Mouse (Mus musculus) WW6 (cell line): ENCODE data around the gene Qars.

Experiments
- DNase-seq: peaks from one replicate; pipeline ENCODE4 v3.0.0-alpha.2; 2013; ENCODE audit warnings: low read depth, low spot score

Gene Qars

DNA sequence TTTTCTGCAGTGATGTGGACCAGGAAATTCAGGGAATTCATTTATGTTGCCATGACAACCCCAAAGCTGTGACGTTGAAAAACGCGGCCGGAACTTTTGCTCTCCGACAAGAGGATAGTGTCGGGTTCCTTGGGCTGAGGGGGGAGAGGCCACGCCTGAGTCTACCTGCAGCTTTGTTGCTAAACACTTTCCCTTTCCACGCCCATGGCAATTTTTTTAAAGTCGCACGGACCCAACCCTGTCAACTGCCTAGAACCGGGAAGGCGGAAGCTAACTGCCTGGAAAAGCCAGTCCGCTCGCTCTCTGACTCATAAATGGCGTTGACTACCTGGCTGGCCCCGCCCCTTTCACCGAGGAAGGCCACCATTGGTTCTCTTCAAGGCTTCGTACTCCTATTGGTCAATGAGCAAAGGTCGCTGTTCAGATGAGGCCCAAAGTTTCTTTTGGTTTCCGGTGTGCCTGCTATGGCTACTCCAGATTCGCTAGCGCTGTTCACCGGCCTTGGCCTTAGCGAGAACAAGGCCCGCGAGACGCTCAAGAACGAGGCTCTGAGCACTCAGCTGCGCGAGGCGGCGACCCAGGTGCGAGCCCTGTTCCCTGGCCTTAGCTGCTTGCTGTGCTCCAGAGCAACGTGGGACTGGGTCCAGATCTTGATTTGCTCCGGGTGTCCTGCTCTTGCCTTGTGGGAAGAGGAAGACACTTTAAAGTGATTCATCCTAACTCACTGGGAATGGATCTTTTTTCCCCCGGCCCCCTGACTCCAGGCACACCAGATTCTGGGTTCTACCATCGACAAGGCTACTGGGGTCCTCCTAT is at the start of gene Qars:
Gene Qars (plus strand): TSS at position 88 of the 816 bp plus-strand sequence.
- DNase-seq = peak; percentile 95

DNA sequence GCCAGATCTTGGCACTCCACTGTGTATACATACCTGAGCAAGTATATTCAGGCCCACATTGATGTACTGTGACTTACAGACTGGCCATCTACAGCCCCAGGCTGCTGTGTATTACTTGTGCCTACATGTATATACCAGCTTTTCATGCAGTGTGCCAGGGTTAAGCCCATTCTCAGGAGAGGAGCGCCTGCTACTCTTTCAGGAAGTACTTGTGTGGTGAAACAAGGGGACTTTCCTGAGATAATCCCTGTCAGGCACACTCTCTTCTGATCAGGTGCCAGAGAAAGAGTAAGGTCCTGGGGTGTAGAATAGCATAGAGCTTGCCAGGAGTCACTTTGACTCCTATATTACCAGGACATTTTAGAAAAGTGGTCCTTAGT is 47.6 kb upstream of the Qars start:
- no peak for DNase-seq

DNA sequence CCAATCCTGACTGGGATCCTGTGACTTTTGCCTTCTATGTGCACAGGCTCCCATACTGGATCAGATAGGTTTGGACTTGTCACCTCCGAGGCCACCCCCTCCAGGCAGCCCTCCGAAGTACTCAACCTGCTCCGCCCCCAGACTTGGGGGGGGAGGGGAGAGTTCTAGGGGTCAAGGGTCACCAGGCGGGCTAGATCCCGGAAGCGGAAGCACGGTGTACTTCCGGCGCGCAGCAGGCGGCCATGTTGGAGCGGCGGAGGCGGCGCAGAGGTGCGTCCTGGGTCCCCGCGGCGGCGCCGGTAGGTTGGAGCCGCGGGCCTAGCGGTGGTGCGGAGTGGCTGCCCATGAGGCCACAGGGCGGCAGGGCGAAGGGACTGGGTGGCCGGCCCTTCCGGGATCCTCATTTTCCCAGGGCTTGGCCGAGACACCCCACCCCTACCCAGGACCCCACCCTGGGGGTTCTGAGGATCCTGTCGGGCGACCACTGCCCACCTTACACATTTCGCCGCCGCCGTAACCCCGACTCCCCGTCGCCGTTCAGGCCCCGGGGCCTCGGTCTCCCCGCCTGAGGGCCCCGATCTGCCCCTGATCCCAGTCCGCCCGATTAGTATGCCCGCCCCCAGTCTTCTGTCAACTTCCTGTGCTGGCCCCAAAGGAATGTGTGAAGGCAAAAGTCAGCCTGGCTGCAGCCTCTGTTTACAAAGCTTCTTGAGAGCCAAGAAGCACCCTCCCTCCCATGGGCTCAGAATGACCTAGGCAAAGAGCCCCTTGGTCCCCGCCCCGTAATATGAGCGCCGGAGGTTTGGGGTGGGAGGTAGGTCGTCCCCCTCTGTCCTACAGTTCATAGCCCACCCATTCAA is 47.0 kb upstream of the Qars start, which contains the start of gene Ccdc71:
Gene Ccdc71 (plus strand): TSS at position 209 of the 860 bp plus-strand sequence.
- peak; percentile 78 for DNase-seq

GRCm38 (mm10) chr9:108461181-108461631 is 46.3 kb upstream of the Qars start, which contains the start of gene Klhdc8b:
Gene Klhdc8b, minus strand, starts transcription at chr9:108461581.
- no peak for DNase-seq

- no peak for DNase-seq
Measured at GRCm38 (mm10) chr9:108461675-108462074, 45.8 kb upstream of the Qars start.

- DNase-seq = no peak
Measured at GRCm38 (mm10) chr9:108462192-108462591, 45.3 kb upstream of the Qars start.

- DNase-seq = no peak
Measured at GRCm38 (mm10) chr9:108463713-108464112, 43.8 kb upstream of the Qars start.

- DNase-seq = no peak
Measured at GRCm38 (mm10) chr9:108466219-108466618, 41.3 kb upstream of the Qars start.

DNA sequence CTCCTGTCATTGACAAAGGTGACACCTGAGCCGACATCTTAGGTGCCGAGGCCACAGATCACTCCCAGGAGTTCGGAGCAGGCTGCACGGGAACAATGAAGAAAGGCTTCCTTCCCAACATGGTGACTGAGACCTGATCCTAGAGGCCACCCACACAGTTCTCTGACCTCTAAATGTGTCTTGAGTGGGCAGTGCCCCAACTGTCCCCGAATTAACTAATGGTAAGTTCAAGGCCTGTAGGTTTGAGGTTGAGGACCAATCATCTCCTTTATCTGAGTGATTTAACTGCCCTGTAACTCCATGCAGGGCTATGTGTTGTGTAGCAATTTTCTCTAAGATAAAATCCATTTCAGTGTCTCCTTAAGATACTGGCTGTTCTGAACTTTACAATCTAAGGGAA is 38.1 kb upstream of the Qars start:
- no peak for DNase-seq

DNA sequence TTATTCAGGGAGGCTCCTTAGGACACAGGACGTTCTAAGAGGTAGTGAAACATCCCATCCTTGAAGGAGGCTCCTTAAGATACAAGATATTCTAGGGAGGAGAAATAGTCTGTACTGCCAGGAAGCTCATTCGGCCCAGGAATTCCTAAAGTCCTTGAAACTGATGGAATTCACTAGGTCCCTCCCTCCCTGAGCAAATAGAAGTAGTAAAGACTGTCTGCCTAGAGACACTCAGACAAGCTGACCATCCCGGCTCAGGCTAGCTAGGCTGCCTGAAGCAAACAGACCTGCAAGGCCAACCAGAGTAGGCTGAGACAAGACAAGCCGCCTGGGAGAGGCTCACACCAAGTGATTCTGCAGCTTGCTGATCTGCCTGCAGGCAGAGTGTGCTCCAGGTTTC is 37.7 kb upstream of the Qars start:
- DNase-seq = no peak

- DNase-seq = no peak
Measured at GRCm38 (mm10) chr9:108474528-108474927, 33.0 kb upstream of the Qars start.

GRCm38 (mm10) chr9:108478638-108479156 is 28.8 kb upstream of the Qars start:
- DNase-seq = peak; percentile 74

GRCm38 (mm10) chr9:108479241-108479640 is 28.3 kb upstream of the Qars start:
- DNase-seq = no peak

DNA sequence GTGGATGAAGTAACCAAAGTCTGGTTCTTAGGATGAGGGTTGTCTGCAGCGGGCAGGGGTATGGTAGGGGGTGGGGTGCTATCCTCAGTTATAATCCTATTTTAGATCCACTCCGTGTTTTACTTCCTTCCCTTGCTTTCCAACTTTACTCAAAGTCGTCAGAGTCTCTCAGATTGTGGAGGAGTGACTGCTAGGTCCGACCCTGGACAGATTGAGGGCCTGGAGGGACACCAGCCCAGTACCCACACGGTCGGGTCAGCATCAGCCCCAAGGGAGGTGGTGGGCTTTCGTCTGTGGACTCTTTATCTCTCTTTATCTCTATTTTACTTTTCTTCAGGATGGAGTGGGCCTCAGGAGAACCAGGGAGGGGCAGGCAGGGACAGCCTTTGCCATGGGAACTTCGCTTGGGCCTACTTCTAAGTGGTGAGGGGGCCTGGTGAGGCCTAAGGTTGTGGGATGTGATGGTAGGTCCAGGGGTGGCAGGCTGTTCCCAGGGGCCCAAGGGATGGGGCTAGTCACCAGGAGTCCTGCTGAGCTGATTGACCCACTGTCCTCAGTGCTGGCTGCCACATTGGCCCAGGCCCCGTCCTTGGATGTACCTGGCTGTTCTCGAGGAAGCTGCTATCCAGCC is 27.7 kb upstream of the Qars start, which contains the start of gene Lamb2:
Gene Lamb2 (plus strand): TSS at position 16 of the 631 bp plus-strand sequence.
- DNase-seq = no peak

DNA sequence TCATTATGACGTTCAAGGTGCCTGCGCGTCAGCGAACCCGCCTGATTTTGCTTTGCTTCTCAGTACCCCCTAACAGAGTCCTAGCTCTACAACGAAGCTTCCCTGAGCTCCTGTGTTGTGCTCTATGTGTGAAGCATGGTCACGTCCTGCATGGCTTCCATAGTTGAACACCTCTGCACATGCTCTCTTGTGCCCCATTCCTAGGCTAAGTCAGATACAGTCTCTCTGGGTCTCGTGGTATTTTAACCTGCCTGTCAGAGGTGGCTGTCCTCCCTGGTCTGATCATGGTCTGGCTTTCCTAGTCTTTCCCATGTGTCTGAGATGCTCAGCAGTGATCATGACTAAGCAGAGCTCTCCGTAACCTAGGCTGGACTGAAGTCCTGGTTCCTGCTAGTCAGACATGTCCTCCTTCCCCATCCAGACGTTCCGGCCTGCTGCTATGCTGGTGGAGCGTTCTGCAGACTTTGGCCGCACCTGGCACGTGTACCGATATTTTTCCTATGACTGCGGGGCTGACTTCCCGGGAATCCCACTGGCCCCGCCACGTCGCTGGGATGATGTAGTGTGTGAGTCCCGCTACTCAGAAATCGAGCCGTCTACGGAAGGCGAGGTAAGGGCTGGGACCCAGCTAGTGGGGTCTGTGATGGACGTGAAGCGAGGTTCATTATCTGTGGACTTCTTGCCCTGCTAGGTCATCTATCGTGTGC is 26.5 kb upstream of the Qars start:
- no peak for DNase-seq

DNA sequence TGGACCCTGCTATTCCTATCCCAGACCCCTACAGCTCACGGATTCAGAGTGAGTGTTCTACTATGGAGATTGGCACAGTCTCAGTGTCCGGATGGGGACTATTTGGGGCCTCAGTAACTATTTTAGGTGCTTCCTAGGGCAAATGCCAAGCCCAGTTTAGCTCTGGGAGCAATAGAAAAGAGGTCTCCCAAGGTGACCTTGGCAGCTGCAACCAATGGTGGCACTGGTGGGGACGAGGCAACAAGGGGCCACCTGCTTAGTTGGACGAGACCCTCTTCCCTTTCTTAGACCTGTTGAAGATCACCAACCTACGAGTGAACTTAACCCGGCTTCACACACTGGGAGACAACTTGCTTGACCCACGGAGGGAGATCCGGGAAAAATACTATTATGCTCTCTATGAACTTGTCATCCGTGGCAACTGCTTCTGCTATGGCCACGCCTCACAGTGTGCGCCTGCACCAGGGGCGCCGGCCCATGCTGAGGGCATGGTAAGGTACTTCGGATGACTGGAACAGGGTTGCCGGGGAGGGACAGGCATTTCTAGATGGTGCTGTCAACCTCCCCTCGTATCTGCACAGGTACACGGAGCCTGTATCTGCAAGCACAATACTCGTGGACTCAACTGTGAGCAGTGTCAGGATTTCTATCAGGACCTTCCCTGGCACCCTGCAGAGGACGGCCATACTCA is 25.8 kb upstream of the Qars start:
- no peak for DNase-seq

DNA sequence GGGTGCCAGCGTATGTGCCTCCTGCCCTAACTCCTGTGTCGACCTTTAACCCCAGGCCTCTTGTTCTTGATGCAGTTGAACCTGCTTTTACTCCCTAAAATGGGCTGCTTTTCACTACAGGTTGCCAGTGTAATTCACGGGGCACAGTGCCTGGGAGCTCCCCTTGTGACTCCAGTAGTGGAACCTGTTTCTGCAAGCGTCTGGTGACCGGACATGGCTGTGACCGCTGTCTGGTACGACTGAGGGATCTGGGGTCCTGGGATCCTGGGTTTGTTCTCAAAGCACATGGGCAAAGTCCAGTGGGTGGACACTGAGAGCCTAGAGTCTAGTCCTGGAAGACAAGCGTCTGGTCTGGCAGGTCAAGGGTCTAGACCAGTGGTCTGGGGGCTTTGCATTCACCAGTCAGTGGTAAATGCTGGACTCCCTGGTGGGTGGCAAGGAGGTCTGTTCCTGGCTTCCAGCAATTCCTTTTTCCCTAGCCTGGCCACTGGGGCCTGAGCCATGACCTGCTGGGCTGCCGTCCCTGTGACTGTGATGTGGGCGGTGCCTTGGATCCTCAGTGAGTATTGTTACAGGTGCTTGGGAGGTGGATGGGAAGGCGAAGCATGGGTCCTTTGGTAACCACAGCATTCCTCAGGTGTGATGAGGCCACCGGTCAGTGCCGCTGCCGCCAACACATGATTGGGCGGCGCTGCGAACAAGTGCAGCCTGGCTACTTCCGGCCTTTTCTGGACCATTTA is 24.3 kb upstream of the Qars start:
- no peak for DNase-seq

GRCm38 (mm10) chr9:108484021-108484420 is 23.5 kb upstream of the Qars start:
- no peak for DNase-seq

- DNase-seq = no peak
Measured at GRCm38 (mm10) chr9:108485301-108485875, 22.1 kb upstream of the Qars start.
